8 mouse cellular contexts compared by ENCODE assay signal in genomic region chr4:138913141-138913787, GRCm38 (mm10). TPM values are rescaled to one million over a fixed set of nuclear protein-coding genes. Genes with fewer than 3 reads are reported as not detected.
A peak's percentile ranks its signal among the peaks of the same experiment; 100 is the strongest.
DNase-seq lines count a peak whose midpoint lies in the region; ATAC-seq and TF ChIP-seq lines count a peak whose summit lies in the region.

No protein-coding gene starts in this region.

- under 1% methylated on average over 52 of the region's 52 CpGs for WGBS in limb, embryonic 11.5 days
- 1% methylated on average over 51 of the region's 52 CpGs for WGBS in midbrain, embryonic 12.5 days

- no peak overlapping the region for H3K27ac ChIP-seq in bone marrow macrophage, adult 2 months (ENCODE audit: insufficient read depth, low read depth, low read length)
- no peak overlapping the region for H3K27ac ChIP-seq in limb, embryonic 11.5 days (replicated peaks; ENCODE audit: low read depth, low read length)
- peak overlapping the region; percentile 78 for H3K27ac ChIP-seq in midbrain, embryonic 12.5 days (replicated peaks)

- H3K27me3 ChIP-seq in limb, embryonic 11.5 days (ENCODE audit: control insufficient read depth, insufficient read depth, low read length): no peaks in the 10 kb centered on the region
- H3K27me3 ChIP-seq in midbrain, embryonic 12.5 days: no peaks in the 10 kb centered on the region

- 0 out of 2 replicates have a peak, but pooled peaks have one; percentile 26 for ATAC-seq in granulocyte monocyte progenitor cell, adult 5-6 weeks (replicated peaks; ENCODE audit: poor library complexity, severe bottlenecking)
- ATAC-seq in limb, embryonic 11.5 days (ENCODE audit: insufficient number of reproducible peaks, low FRiP score, low TSS enrichment, low read depth): 0 out of 2 replicates have a peak, but pooled peaks have one; percentile 3
- peak; percentile 62 for ATAC-seq in midbrain, embryonic 12.5 days (ENCODE audit: low FRiP score, low read depth)
- no peak; the same call in 1 of the 2 replicates for ATAC-seq in erythroid progenitor cell, adult 5-6 weeks (replicated peaks; ENCODE audit: low FRiP score, poor library complexity, severe bottlenecking)

- H3K9me3 ChIP-seq in limb, embryonic 11.5 days (ENCODE audit: control insufficient read depth, low read length): no peaks in the 10 kb centered on the region
- H3K9me3 ChIP-seq in midbrain, embryonic 12.5 days: no peaks in the 10 kb centered on the region

- peak overlapping the region; percentile 98 for H3K4me2 ChIP-seq in limb, embryonic 11.5 days (ENCODE audit: low read depth, severe bottlenecking)
- H3K4me2 ChIP-seq in midbrain, embryonic 12.5 days (replicated peaks): peak overlapping the region; percentile 79

- DNase-seq in left cerebral cortex, postnatal 4 days: peak; percentile 48
- DNase-seq in left cerebral cortex, postnatal 14 days (ENCODE audit: low spot score in 2 of 2): no peak
- peak; percentile 39 for DNase-seq in limb, embryonic 11.5 days (ENCODE audit: low spot score)
- no peak for DNase-seq in retina, postnatal 1 day

- no peak for TF ChIP-seq CTCF in bone marrow macrophage, adult 2 months (IDR thresholded peaks at IDR 0.05; ENCODE audit: low read depth, low read length)

- peaks cover 26% of the 10 kb centered on the region for H3K4me1 ChIP-seq in bone marrow macrophage, adult 2 months (ENCODE audit: control insufficient read depth, insufficient read depth, low read length)
- no peaks in the 10 kb centered on the region for H3K4me1 ChIP-seq in limb, embryonic 11.5 days (ENCODE audit: control insufficient read depth, insufficient read depth, low read length)
- H3K4me1 ChIP-seq in midbrain, embryonic 12.5 days: peaks cover 13% of the 10 kb centered on the region

- H3K4me3 ChIP-seq in bone marrow macrophage, adult 2 months (ENCODE audit: insufficient read depth, low read length): peak overlapping the region; percentile 67
- peak overlapping the region; percentile 95 for H3K4me3 ChIP-seq in limb, embryonic 11.5 days (ENCODE audit: low read depth, low read length)
- H3K4me3 ChIP-seq in midbrain, embryonic 12.5 days: peak overlapping the region; percentile 95

- peaks cover 4% of the 10 kb centered on the region; the same call in 1 of the 2 replicates for H3K36me3 ChIP-seq in limb, embryonic 11.5 days (ENCODE audit: control insufficient read depth, insufficient read depth, low read length)
- H3K36me3 ChIP-seq in midbrain, embryonic 12.5 days: 0 out of 2 replicates have a peak, but pooled peaks cover 5% of the 10 kb centered on the region

- peak overlapping the region; percentile 85 for H3K9ac ChIP-seq in limb, embryonic 11.5 days (ENCODE audit: low read length)
- peak overlapping the region; percentile 95 for H3K9ac ChIP-seq in midbrain, embryonic 12.5 days (replicated peaks)

- intact Hi-C loops in left cerebral cortex, postnatal 4 days (cut with DNase I): no loop called here
- intact Hi-C loops in left cerebral cortex, postnatal 14 days (cut with DNase I): no loop called here

- no peak for TF ChIP-seq POLR2A in bone marrow macrophage, adult 2 months (IDR thresholded peaks at IDR 0.05; ENCODE audit: borderline replicate concordance, low read depth, low read length)

RNA-seq across cellular contexts. Expression of gene Otud3, which starts 0.5 kb away (rescaled TPM):
- total RNA-seq in left cerebral cortex, postnatal 4 days (2021): 10 to 100 TPM; 12.5 to 12.8 TPM
- total RNA-seq in left cerebral cortex, postnatal 14 days (2021): 10 to 100 TPM; 16.9 to 19.8 TPM
- 4.8 and 8.0 TPM in 2 replicates for polyA plus RNA-seq in bone marrow macrophage, adult 2 months (2012; ENCODE audit: insufficient read depth, insufficient read length, missing spikeins)
- 3.8 and 5.7 TPM in 2 replicates for total RNA-seq in granulocyte monocyte progenitor cell, adult 5-6 weeks (2014; fragmentation: Nextera tagmentation)
- total RNA-seq in granulocyte monocyte progenitor cell, adult 5-6 weeks (2017): 3.2 and 4.7 TPM in 2 replicates
- 3.6 and 3.7 TPM in 2 replicates for polyA plus RNA-seq in limb, embryonic 11.5 days (2014; fragmentation: Nextera tagmentation; extraction: Ambion mirVana)
- polyA plus RNA-seq in midbrain, embryonic 12.5 days (2016; fragmentation: Nextera tagmentation; extraction: Ambion mirVana): 2.6 and 2.9 TPM in 2 replicates
- total RNA-seq in erythroid progenitor cell, adult 5-6 weeks (2015; ENCODE audit: low replicate concordance): not detected in 2 replicates
- 0.13 and 0.83 TPM in 2 replicates for total RNA-seq in erythroid progenitor cell, adult 5-6 weeks (2017; ENCODE audit: low replicate concordance)

RNA-seq across cellular contexts. Expression of gene Pla2g2e, which starts 35.5 kb away (rescaled TPM):
- not detected for total RNA-seq in left cerebral cortex, postnatal 4 days (2021)
- total RNA-seq in left cerebral cortex, postnatal 14 days (2021): not detected
- 0.96 TPM in 1 of 2 replicates, not detected in the other for polyA plus RNA-seq in bone marrow macrophage, adult 2 months (2012; ENCODE audit: insufficient read depth, insufficient read length, missing spikeins)
- total RNA-seq in granulocyte monocyte progenitor cell, adult 5-6 weeks (2014; fragmentation: Nextera tagmentation): not detected in 2 replicates
- total RNA-seq in granulocyte monocyte progenitor cell, adult 5-6 weeks (2017): not detected in 2 replicates
- not detected in 2 replicates for polyA plus RNA-seq in limb, embryonic 11.5 days (2014; fragmentation: Nextera tagmentation; extraction: Ambion mirVana)
- not detected in 2 replicates for polyA plus RNA-seq in midbrain, embryonic 12.5 days (2016; fragmentation: Nextera tagmentation; extraction: Ambion mirVana)
- total RNA-seq in erythroid progenitor cell, adult 5-6 weeks (2015; ENCODE audit: low replicate concordance): not detected in 2 replicates
- total RNA-seq in erythroid progenitor cell, adult 5-6 weeks (2017; ENCODE audit: low replicate concordance): not detected in 2 replicates

RNA-seq across cellular contexts. Expression of gene Gm13030, which starts 39.5 kb away (rescaled TPM):
- not detected for total RNA-seq in left cerebral cortex, postnatal 4 days (2021)
- total RNA-seq in left cerebral cortex, postnatal 14 days (2021): not detected
- polyA plus RNA-seq in bone marrow macrophage, adult 2 months (2012; ENCODE audit: insufficient read depth, insufficient read length, missing spikeins): not detected in 2 replicates
- not detected in 2 replicates for total RNA-seq in granulocyte monocyte progenitor cell, adult 5-6 weeks (2014; fragmentation: Nextera tagmentation)
- not detected in 2 replicates for total RNA-seq in granulocyte monocyte progenitor cell, adult 5-6 weeks (2017)
- not detected in 2 replicates for polyA plus RNA-seq in limb, embryonic 11.5 days (2014; fragmentation: Nextera tagmentation; extraction: Ambion mirVana)
- polyA plus RNA-seq in midbrain, embryonic 12.5 days (2016; fragmentation: Nextera tagmentation; extraction: Ambion mirVana): not detected in 2 replicates
- not detected in 2 replicates for total RNA-seq in erythroid progenitor cell, adult 5-6 weeks (2015; ENCODE audit: low replicate concordance)
- total RNA-seq in erythroid progenitor cell, adult 5-6 weeks (2017; ENCODE audit: low replicate concordance): not detected in 2 replicates

RNA-seq across cellular contexts. Expression of gene Pla2g5, which starts 50.0 kb away (rescaled TPM):
- total RNA-seq in left cerebral cortex, postnatal 4 days (2021): 1 to 10 TPM; 2.4 TPM
- 1 to 10 TPM; 2.8 to 4.2 TPM for total RNA-seq in left cerebral cortex, postnatal 14 days (2021)
- not detected in 2 replicates for polyA plus RNA-seq in bone marrow macrophage, adult 2 months (2012; ENCODE audit: insufficient read depth, insufficient read length, missing spikeins)
- not detected in 2 replicates for total RNA-seq in granulocyte monocyte progenitor cell, adult 5-6 weeks (2014; fragmentation: Nextera tagmentation)
- total RNA-seq in granulocyte monocyte progenitor cell, adult 5-6 weeks (2017): not detected in 2 replicates
- polyA plus RNA-seq in limb, embryonic 11.5 days (2014; fragmentation: Nextera tagmentation; extraction: Ambion mirVana): 0.12 TPM in 1 of 2 replicates, not detected in the other
- polyA plus RNA-seq in midbrain, embryonic 12.5 days (2016; fragmentation: Nextera tagmentation; extraction: Ambion mirVana): not detected in 2 replicates
- total RNA-seq in erythroid progenitor cell, adult 5-6 weeks (2015; ENCODE audit: low replicate concordance): not detected in 2 replicates
- not detected in 2 replicates for total RNA-seq in erythroid progenitor cell, adult 5-6 weeks (2017; ENCODE audit: low replicate concordance)

RNA-seq across cellular contexts. Expression of gene Rnf186, which starts 53.6 kb away (rescaled TPM):
- not detected for total RNA-seq in left cerebral cortex, postnatal 4 days (2021)
- total RNA-seq in left cerebral cortex, postnatal 14 days (2021): not detected
- not detected in 2 replicates for polyA plus RNA-seq in bone marrow macrophage, adult 2 months (2012; ENCODE audit: insufficient read depth, insufficient read length, missing spikeins)
- not detected in 2 replicates for total RNA-seq in granulocyte monocyte progenitor cell, adult 5-6 weeks (2014; fragmentation: Nextera tagmentation)
- total RNA-seq in granulocyte monocyte progenitor cell, adult 5-6 weeks (2017): not detected in 2 replicates
- polyA plus RNA-seq in limb, embryonic 11.5 days (2014; fragmentation: Nextera tagmentation; extraction: Ambion mirVana): not detected in 2 replicates
- not detected in 2 replicates for polyA plus RNA-seq in midbrain, embryonic 12.5 days (2016; fragmentation: Nextera tagmentation; extraction: Ambion mirVana)
- total RNA-seq in erythroid progenitor cell, adult 5-6 weeks (2015; ENCODE audit: low replicate concordance): not detected in 2 replicates
- total RNA-seq in erythroid progenitor cell, adult 5-6 weeks (2017; ENCODE audit: low replicate concordance): not detected in 2 replicates

Comparison
In these comparisons a context has a peak if more than half of its experiments do, and no peak if none do; other contexts are left out.
1. DNase-seq: peak in left cerebral cortex, postnatal 4 days (single experiment) and limb, embryonic 11.5 days (single experiment); none in left cerebral cortex, postnatal 14 days (0 of 2) and retina, postnatal 1 day (single experiment).
2. Peak in every context shown above with its lines, with median percentiles within 50 percentile points of each other: H3K4me3 ChIP-seq.